Mouse (Mus musculus) gastrocnemius, adult 18-20 months (tissue): ENCODE measurements at regions not wholly inside any gene's neighbourhood (a gene's known extent, or its start where the extent isn't known, plus 50 kb on each side); places are given as distances from the start of the nearest gene placed in this dataset.

ENCODE experiments used
- DNase-seq: peaks from one replicate; pipeline ENCODE4 v3.0.0; 2021; ENCODE audit warnings: low spot score

GRCm38 (mm10) chr13:53586771-53587170, 113.9 kb upstream of the Msx2 start:
- DNase-seq: no peak

- DNase-seq: no peak
These were observed 111.7 kb upstream of the Msx2 start for GRCm38 (mm10) chr13:53584504-53585130.

- DNase-seq: no peak
These were observed 81.2 kb upstream of the Msx2 start for GRCm38 (mm10) chr13:53553876-53554577.

GRCm38 (mm10) chr13:53553192-53553875, 80.5 kb upstream of the Msx2 start:
- no peak for DNase-seq

- DNase-seq: no peak
These were observed 75.5 kb upstream of the Msx2 start for GRCm38 (mm10) chr13:53548396-53548795.

- no peak for DNase-seq
These were observed 70.4 kb upstream of the Msx2 start for GRCm38 (mm10) chr13:53543291-53543690.

- no peak for DNase-seq
These were observed 66.9 kb upstream of the Msx2 start for GRCm38 (mm10) chr13:53539797-53540196.

- DNase-seq: no peak
These were observed 65.1 kb upstream of the Msx2 start for GRCm38 (mm10) chr13:53537937-53538336.

- DNase-seq: no peak
These were observed 63.0 kb upstream of the Msx2 start for GRCm38 (mm10) chr13:53535781-53536425.

- no peak for DNase-seq
These were observed 60.9 kb upstream of the Msx2 start for GRCm38 (mm10) chr13:53533738-53534137.

- no peak for DNase-seq
These were observed 54.0 kb upstream of the Msx2 start for GRCm38 (mm10) chr13:53526880-53527279.

- DNase-seq: no peak
These were observed 49.9 kb upstream of the Msx2 start for GRCm38 (mm10) chr13:53522807-53523206.
